Mouse (Mus musculus): ENCODE results near the gene Gm15557. TPM values are rescaled to one million over a fixed set of nuclear protein-coding genes. Genes with fewer than 3 reads are reported as not detected.

Gene Gm15557
- polyA plus RNA-seq (2012; rRNA removed), result not detected in 2 replicates

GRCm38 (mm10) chr2:155940681-155941080, at the start of gene Gm15557:
TSS of gene Gm15557 (plus strand) at chr2:155940728.
- Histone ChIP-seq H3K4me3 (ENCODE audit: low read depth, low read length) (no peak within 1 kb of the TSS), H3K27me3 (ENCODE audit: control insufficient read depth, insufficient read depth, low read length) (no peaks in the 10 kb centered on the region), H3K4me1 (ENCODE audit: control insufficient read depth, insufficient read depth, insufficient read length, low read length) (peaks cover 8% of the 10 kb centered on the region; the same call in 1 of the 2 replicates), H3K27ac (ENCODE audit: insufficient read depth, low read depth, low read length) (no peak within 1 kb of the TSS), H3K36me3 (ENCODE audit: control insufficient read depth, insufficient read depth, low read length) (no peaks in the 10 kb centered on the region)
- TF ChIP-seq CTCF (IDR thresholded peaks at IDR 0.05; ENCODE audit: extremely low read depth, insufficient read length, insufficient replicate concordance, low read depth, low read length) (no peak), POLR2A (IDR thresholded peaks at IDR 0.05; ENCODE audit: low read depth, low read length) (no peak)
- WGBS, result 87% methylated on average over 3 of the region's 3 CpGs

- 47% methylated on average over 13 of the region's 13 CpGs for WGBS
- H3K27me3 ChIP-seq (ENCODE audit: control insufficient read depth, insufficient read depth, low read length), result no peaks in the 10 kb centered on the region
- H3K4me3 ChIP-seq (ENCODE audit: low read depth, low read length), result no peak overlapping the region
- peaks cover 22% of the 10 kb centered on the region for H3K36me3 ChIP-seq (ENCODE audit: control insufficient read depth, insufficient read depth, low read length)
- peak overlapping the region; percentile 3; the same call in 1 of the 2 replicates for H3K27ac ChIP-seq (ENCODE audit: insufficient read depth, low read depth, low read length)
- H3K4me1 ChIP-seq (ENCODE audit: control insufficient read depth, insufficient read depth, insufficient read length, low read length), result peaks cover 3% of the 10 kb centered on the region; the same call in 1 of the 2 replicates
- no peak for TF ChIP-seq CTCF (IDR thresholded peaks at IDR 0.05; ENCODE audit: extremely low read depth, insufficient read length, insufficient replicate concordance, low read depth, low read length)
- no peak for TF ChIP-seq POLR2A (IDR thresholded peaks at IDR 0.05; ENCODE audit: low read depth, low read length)
Observed at GRCm38 (mm10) chr2:155894307-155895045, 46.1 kb upstream of the Gm15557 start.

GRCm38 (mm10) chr2:155895046-155895735, 45.3 kb upstream of the Gm15557 start:
- no peaks in the 10 kb centered on the region for H3K27me3 ChIP-seq (ENCODE audit: control insufficient read depth, insufficient read depth, low read length)
- H3K27ac ChIP-seq (ENCODE audit: insufficient read depth, low read depth, low read length), result peak overlapping the region; percentile 3; the same call in 1 of the 2 replicates
- TF ChIP-seq POLR2A (IDR thresholded peaks at IDR 0.05; ENCODE audit: low read depth, low read length) (no peak), CTCF (IDR thresholded peaks at IDR 0.05; ENCODE audit: extremely low read depth, insufficient read length, insufficient replicate concordance, low read depth, low read length) (no peak)
- peaks cover 3% of the 10 kb centered on the region; the same call in 1 of the 2 replicates for H3K4me1 ChIP-seq (ENCODE audit: control insufficient read depth, insufficient read depth, insufficient read length, low read length)
- WGBS, result 68% methylated on average over 16 of the region's 16 CpGs
- H3K4me3 ChIP-seq (ENCODE audit: low read depth, low read length), result no peak overlapping the region
- peaks cover 21% of the 10 kb centered on the region for H3K36me3 ChIP-seq (ENCODE audit: control insufficient read depth, insufficient read depth, low read length)

- H3K27ac ChIP-seq (ENCODE audit: insufficient read depth, low read depth, low read length), result no peak overlapping the region; the same call in 1 of the 2 replicates
- 44% methylated on average over 16 of the region's 16 CpGs for WGBS
- no peak for TF ChIP-seq CTCF (IDR thresholded peaks at IDR 0.05; ENCODE audit: extremely low read depth, insufficient read length, insufficient replicate concordance, low read depth, low read length)
- TF ChIP-seq POLR2A (IDR thresholded peaks at IDR 0.05; ENCODE audit: low read depth, low read length), result no peak
- H3K27me3 ChIP-seq (ENCODE audit: control insufficient read depth, insufficient read depth, low read length), result no peaks in the 10 kb centered on the region
- no peak overlapping the region for H3K4me3 ChIP-seq (ENCODE audit: low read depth, low read length)
- peaks cover 9% of the 10 kb centered on the region; the same call in 1 of the 2 replicates for H3K4me1 ChIP-seq (ENCODE audit: control insufficient read depth, insufficient read depth, insufficient read length, low read length)
- peaks cover 21% of the 10 kb centered on the region for H3K36me3 ChIP-seq (ENCODE audit: control insufficient read depth, insufficient read depth, low read length)
Observed at GRCm38 (mm10) chr2:155902989-155903631, 37.4 kb upstream of the Gm15557 start.

DNA sequence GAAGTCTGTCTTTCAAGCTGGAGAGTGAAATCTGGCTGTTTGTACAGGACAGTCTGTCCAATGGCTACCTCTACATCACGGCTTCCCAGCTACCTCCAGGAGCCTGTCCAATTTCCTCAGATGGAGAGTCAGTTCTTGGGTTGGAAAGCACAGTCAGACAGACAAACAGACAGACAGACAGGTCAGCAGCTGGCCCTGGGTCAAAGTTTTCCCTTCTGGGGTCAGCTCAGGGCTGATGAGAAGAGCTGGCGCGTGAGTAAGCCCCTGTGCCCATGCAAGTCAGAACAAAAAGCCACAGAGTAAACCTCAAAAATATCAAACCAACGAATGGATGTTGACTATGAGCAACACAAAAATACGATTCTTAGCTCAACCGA, 36.9 kb upstream of the Gm15557 start:
- H3K27me3 ChIP-seq (ENCODE audit: control insufficient read depth, insufficient read depth, low read length), result no peaks in the 10 kb centered on the region
- no peak overlapping the region for H3K4me3 ChIP-seq (ENCODE audit: low read depth, low read length)
- TF ChIP-seq POLR2A (IDR thresholded peaks at IDR 0.05; ENCODE audit: low read depth, low read length) (no peak), CTCF (IDR thresholded peaks at IDR 0.05; ENCODE audit: extremely low read depth, insufficient read length, insufficient replicate concordance, low read depth, low read length) (no peak)
- H3K4me1 ChIP-seq (ENCODE audit: control insufficient read depth, insufficient read depth, insufficient read length, low read length), result peaks cover 9% of the 10 kb centered on the region; the same call in 1 of the 2 replicates
- 60% methylated on average over 6 of the region's 6 CpGs for WGBS
- no peak overlapping the region for H3K27ac ChIP-seq (ENCODE audit: insufficient read depth, low read depth, low read length)
- peaks cover 18% of the 10 kb centered on the region for H3K36me3 ChIP-seq (ENCODE audit: control insufficient read depth, insufficient read depth, low read length)

- H3K27me3 ChIP-seq (ENCODE audit: control insufficient read depth, insufficient read depth, low read length), result no peaks in the 10 kb centered on the region
- 0 out of 2 replicates have a peak, but pooled peaks cover 2% of the 10 kb centered on the region for H3K4me1 ChIP-seq (ENCODE audit: control insufficient read depth, insufficient read depth, insufficient read length, low read length)
- TF ChIP-seq POLR2A (IDR thresholded peaks at IDR 0.05; ENCODE audit: low read depth, low read length), result no peak
- TF ChIP-seq CTCF (IDR thresholded peaks at IDR 0.05; ENCODE audit: extremely low read depth, insufficient read length, insufficient replicate concordance, low read depth, low read length), result no peak
- WGBS, result 84% methylated on average over 6 of the region's 6 CpGs
- H3K27ac ChIP-seq (ENCODE audit: insufficient read depth, low read depth, low read length), result no peak overlapping the region
- H3K36me3 ChIP-seq (ENCODE audit: control insufficient read depth, insufficient read depth, low read length), result peaks cover 41% of the 10 kb centered on the region
- H3K4me3 ChIP-seq (ENCODE audit: low read depth, low read length), result no peak overlapping the region
Observed at GRCm38 (mm10) chr2:155914684-155915083, 25.8 kb upstream of the Gm15557 start.
